In the genomic region with DNA sequence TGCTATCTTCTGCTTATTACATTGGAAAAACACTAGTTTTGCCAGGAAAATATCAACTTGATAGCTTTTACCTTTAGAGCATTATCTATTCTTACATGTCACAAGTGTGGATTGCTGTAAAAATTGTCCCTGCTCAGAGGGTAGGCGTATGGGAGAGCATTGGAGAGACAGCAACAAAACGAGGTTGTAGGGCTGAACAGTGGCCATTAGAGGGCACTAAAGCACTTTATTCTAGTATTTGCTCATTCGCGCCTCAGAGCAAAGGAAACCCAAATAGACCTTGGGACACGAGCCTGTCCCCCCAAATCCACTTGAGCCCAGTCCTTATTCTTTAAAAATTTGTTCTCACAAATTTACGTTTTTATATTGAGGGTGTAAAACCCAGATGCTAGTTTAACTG, we compare ENCODE assay signal across 9 mouse cellular contexts. TPM values are rescaled to one million over a fixed set of nuclear protein-coding genes. Genes with fewer than 3 reads are reported as not detected.
A peak's percentile ranks its signal among the peaks of the same experiment; 100 is the strongest.
DNase-seq lines count a peak whose midpoint lies in the region; ATAC-seq and TF ChIP-seq lines count a peak whose summit lies in the region.
"Had no signal": no experiment of that assay in that cellular context is flagged by ENCODE, and none has a peak within 500 bp of the region (broad histone marks: within the 10 kb centered on the region; RNA-seq: fewer than 3 reads in every experiment).

No protein-coding gene starts in this region.

- H3K79me3 ChIP-seq in C2C12 (ENCODE audit: low read depth): no peaks in the 10 kb centered on the region

- no peak overlapping the region for H3K9ac ChIP-seq in MEL (ENCODE audit: control insufficient read depth, low read depth, low read length, poor library complexity, severe bottlenecking)
- H3K9ac ChIP-seq in kidney, embryonic 16.5 days (replicated peaks; ENCODE audit: low read length): no peak overlapping the region
- no peak overlapping the region for H3K9ac ChIP-seq in limb, embryonic 11.5 days (ENCODE audit: low read length)
- H3K9ac ChIP-seq in neural tube, embryonic 12.5 days: no peak overlapping the region

- H3K36me3 ChIP-seq in C2C12 (ENCODE audit: control insufficient read depth, insufficient read depth): no peaks in the 10 kb centered on the region
- H3K36me3 ChIP-seq in MEL (ENCODE audit: control insufficient read depth in 1 of 2, insufficient read depth in 2 of 2, low read length in 2 of 2): no peaks in the 10 kb centered on the region
- H3K36me3 ChIP-seq in kidney, embryonic 16.5 days (ENCODE audit: insufficient read depth, low read length): no peaks in the 10 kb centered on the region; the same call in 1 of the 2 replicates
- no peaks in the 10 kb centered on the region for H3K36me3 ChIP-seq in limb, embryonic 11.5 days (ENCODE audit: control insufficient read depth, insufficient read depth, low read length)
- no peaks in the 10 kb centered on the region; the same call in 1 of the 2 replicates for H3K36me3 ChIP-seq in neural tube, embryonic 12.5 days

- no peak overlapping the region for H3K4me2 ChIP-seq in kidney, embryonic 16.5 days (replicated peaks; ENCODE audit: low read depth, low read length)
- no peak overlapping the region for H3K4me2 ChIP-seq in limb, embryonic 11.5 days (ENCODE audit: low read depth, severe bottlenecking)
- H3K4me2 ChIP-seq in neural tube, embryonic 12.5 days (replicated peaks): no peak overlapping the region

- no peaks in the 10 kb centered on the region for H3K79me2 ChIP-seq in C2C12 (ENCODE audit: control insufficient read depth, insufficient read depth)
- H3K79me2 ChIP-seq in MEL (ENCODE audit: control insufficient read depth, insufficient read depth, low read length, poor library complexity): no peaks in the 10 kb centered on the region

- H3K9me3 ChIP-seq in MEL (replicated peaks; ENCODE audit: insufficient read depth, low read length): no peaks in the 10 kb centered on the region
- H3K9me3 ChIP-seq in kidney, embryonic 16.5 days (ENCODE audit: low read length): no peaks in the 10 kb centered on the region
- H3K9me3 ChIP-seq in limb, embryonic 11.5 days (ENCODE audit: control insufficient read depth, low read length): no peaks in the 10 kb centered on the region
- no peaks in the 10 kb centered on the region for H3K9me3 ChIP-seq in neural tube, embryonic 12.5 days

- WGBS in kidney, embryonic 16.5 days: 9% methylated on average over 6 of the region's 6 CpGs
- 8% methylated on average over 6 of the region's 6 CpGs for WGBS in limb, embryonic 11.5 days
- 7% methylated on average over 6 of the region's 6 CpGs for WGBS in neural tube, embryonic 12.5 days

- H3K4me3 ChIP-seq in C2C12 (ENCODE audit: insufficient read depth, poor library complexity, severe bottlenecking) (no peak overlapping the region), MEL (ENCODE audit: control insufficient read depth in 1 of 2, insufficient read depth in 1 of 2, low read depth in 2 of 2, low read length in 2 of 2) (no peak overlapping the region)
- no peak overlapping the region for H3K4me3 ChIP-seq in kidney, embryonic 16.5 days (ENCODE audit: low read length)
- H3K4me3 ChIP-seq in limb, embryonic 11.5 days (ENCODE audit: low read depth, low read length): no peak overlapping the region
- no peak overlapping the region for H3K4me3 ChIP-seq in neural tube, embryonic 12.5 days

- TF ChIP-seq CTCF in C2C12 (IDR thresholded peaks at IDR 0.05; ENCODE audit: control insufficient read depth, insufficient read depth, insufficient read length): peak; percentile 28
- TF ChIP-seq CTCF in MEL (IDR thresholded peaks at IDR 0.05 in 2 of 3, conservative IDR thresholded peaks at IDR 0.05 in 1 of 3; ENCODE audit: control insufficient read depth in 1 of 3, insufficient read depth in 1 of 3, low read depth in 2 of 3, low read length in 3 of 3, poor library complexity in 1 of 3, severe bottlenecking in 1 of 3): peak; percentile 57 to 80 (median 71)

- peak; percentile 76 for TF ChIP-seq RAD21 in MEL (IDR thresholded peaks at IDR 0.05; ENCODE audit: low read depth, low read length)

- TF ChIP-seq EP300 in MEL (IDR thresholded peaks at IDR 0.05; ENCODE audit: low read depth in 1 of 2, low read length in 2 of 2): no peak

- no peak for TF ChIP-seq POLR2A in MEL (IDR thresholded peaks at IDR 0.05; ENCODE audit: control insufficient read depth in 1 of 2, insufficient read depth in 1 of 2, low read depth in 1 of 2, low read length in 2 of 2, poor library complexity in 1 of 2)

- no peak overlapping the region for H3K27ac ChIP-seq in MEL (ENCODE audit: control insufficient read depth, low read depth, low read length)
- H3K27ac ChIP-seq in kidney, embryonic 16.5 days (ENCODE audit: low read length): no peak overlapping the region
- H3K27ac ChIP-seq in limb, embryonic 11.5 days (replicated peaks; ENCODE audit: low read depth, low read length): no peak overlapping the region
- H3K27ac ChIP-seq in neural tube, embryonic 12.5 days: no peak overlapping the region

- no peak overlapping the region for H3ac ChIP-seq in C2C12 (ENCODE audit: control insufficient read depth, insufficient read length, low read depth)

- ATAC-seq in kidney, embryonic 16.5 days (ENCODE audit: low FRiP score, low TSS enrichment): peak; percentile 46; the same call in 1 of the 2 replicates
- ATAC-seq in limb, embryonic 11.5 days (ENCODE audit: insufficient number of reproducible peaks, low FRiP score, low TSS enrichment, low read depth): no peak
- peak; percentile 72; the same call in 1 of the 2 replicates for ATAC-seq in neural tube, embryonic 12.5 days (ENCODE audit: low FRiP score, low read depth)

- no peaks in the 10 kb centered on the region; a peak in 1 of 4 replicates for H3K4me1 ChIP-seq in MEL (ENCODE audit: control insufficient read depth in 1 of 2, insufficient read depth in 2 of 2, low read length in 2 of 2)
- H3K4me1 ChIP-seq in kidney, embryonic 16.5 days (ENCODE audit: insufficient read depth, low read length): no peaks in the 10 kb centered on the region
- H3K4me1 ChIP-seq in limb, embryonic 11.5 days (ENCODE audit: control insufficient read depth, insufficient read depth, low read length): no peaks in the 10 kb centered on the region
- peaks cover 5% of the 10 kb centered on the region; the same call in 1 of the 2 replicates for H3K4me1 ChIP-seq in neural tube, embryonic 12.5 days

- H3K27me3 ChIP-seq in C2C12 (ENCODE audit: control insufficient read depth, insufficient read depth, insufficient read length) (no peaks in the 10 kb centered on the region), MEL (ENCODE audit: control insufficient read depth in 1 of 2, insufficient read depth in 2 of 2, low read length in 2 of 2) (no peaks in the 10 kb centered on the region)
- H3K27me3 ChIP-seq in kidney, embryonic 16.5 days (ENCODE audit: insufficient read depth, low read length): no peaks in the 10 kb centered on the region
- no peaks in the 10 kb centered on the region for H3K27me3 ChIP-seq in limb, embryonic 11.5 days (ENCODE audit: control insufficient read depth, insufficient read depth, low read length)
- no peaks in the 10 kb centered on the region for H3K27me3 ChIP-seq in neural tube, embryonic 12.5 days (replicated peaks)

- peak; percentile 77 for DNase-seq in MEL (ENCODE audit: low read depth, low spot score)
- peak; percentile 38 for DNase-seq in cerebellum, adult 11 months
- peak; percentile 45 for DNase-seq in forelimb bud, embryonic 11.5 days (ENCODE audit: low read depth, low spot score)
- DNase-seq in limb, embryonic 11.5 days (ENCODE audit: low spot score): peak; percentile 56
- DNase-seq in ovary, adult 18-20 months (ENCODE audit: low spot score): no peak

TF ChIP-seq in C2C12, 6 proteins besides CTCF, POLR2A, EP300 and RAD21:
- TF ChIP-seq USF1 (IDR thresholded peaks at IDR 0.05; ENCODE audit: low read depth) (no peak), FOSL1 (IDR thresholded peaks at IDR 0.05; ENCODE audit: insufficient read depth, low read length, poor library complexity, severe bottlenecking) (no peak), MAX (IDR thresholded peaks at IDR 0.05) (no peak), MYOD1 (IDR thresholded peaks at IDR 0.05; ENCODE audit: control insufficient read depth, insufficient read length, low read depth) (no peak), CEBPB (IDR thresholded peaks at IDR 0.05; ENCODE audit: low read depth) (no peak), MYOG (IDR thresholded peaks at IDR 0.05; ENCODE audit: control insufficient read depth, extremely low read depth, insufficient read length) (no peak)
TF ChIP-seq in C2C12: peak in this region for 0.

TF ChIP-seq in MEL, 35 proteins besides CTCF, POLR2A, EP300 and RAD21:
- TF ChIP-seq ZC3H11A (IDR thresholded peaks at IDR 0.05; ENCODE audit: low read depth, low read length): peak; percentile 53
- TF ChIP-seq MAX (IDR thresholded peaks at IDR 0.05; ENCODE audit: low read length): no peak
- TF ChIP-seq SMC3 (IDR thresholded peaks at IDR 0.05; ENCODE audit: low read depth, low read length): peak; percentile 66
- TF ChIP-seq JUND (IDR thresholded peaks at IDR 0.05; ENCODE audit: low read depth, low read length): no peak
- 0 out of 2 replicates have a peak, but pooled peaks have one; percentile 11 for TF ChIP-seq TBP (IDR thresholded peaks at IDR 0.05; ENCODE audit: low read depth, low read length)
- no peak for TF ChIP-seq ELF1 (IDR thresholded peaks at IDR 0.05; ENCODE audit: low read depth, low read length)

RNA-seq across cellular contexts. Expression of a gene that starts 0.9 kb away (rescaled TPM):
- not detected for polyA plus RNA-seq in C2C12 (2012; fragmentation: generic; extraction: Trizol)
- total RNA-seq in MEL (2012; rRNA removed): not detected in 2 replicates
- not detected for polyA plus RNA-seq in MEL (2012; ENCODE audit: insufficient read depth in 1 of 2, insufficient read length in 2 of 2, low read depth in 1 of 2, low replicate concordance in 2 of 2, missing spikeins in 1 of 2)
- polyA plus RNA-seq in kidney, embryonic 16.5 days (2015; fragmentation: Nextera tagmentation; extraction: Ambion mirVana): not detected in 2 replicates
- polyA plus RNA-seq in limb, embryonic 11.5 days (2014; fragmentation: Nextera tagmentation; extraction: Ambion mirVana): 0.34 TPM in 1 of 2 replicates, not detected in the other
- polyA plus RNA-seq in neural tube, embryonic 12.5 days (2016; fragmentation: Nextera tagmentation; extraction: Ambion mirVana): 4.2 and 4.7 TPM in 2 replicates
- polyA plus RNA-seq: heart, embryonic 16.5 days had no signal
